Mouse (Mus musculus): Measurements from ENCODE around the gene Olfr518. TPM values are rescaled to one million over a fixed set of nuclear protein-coding genes. Genes with fewer than 3 reads are reported as not detected.

The Olfr518 gene
- not detected in 2 replicates for polyA plus RNA-seq (2016; fragmentation: Nextera tagmentation; extraction: Ambion mirVana)

DNA sequence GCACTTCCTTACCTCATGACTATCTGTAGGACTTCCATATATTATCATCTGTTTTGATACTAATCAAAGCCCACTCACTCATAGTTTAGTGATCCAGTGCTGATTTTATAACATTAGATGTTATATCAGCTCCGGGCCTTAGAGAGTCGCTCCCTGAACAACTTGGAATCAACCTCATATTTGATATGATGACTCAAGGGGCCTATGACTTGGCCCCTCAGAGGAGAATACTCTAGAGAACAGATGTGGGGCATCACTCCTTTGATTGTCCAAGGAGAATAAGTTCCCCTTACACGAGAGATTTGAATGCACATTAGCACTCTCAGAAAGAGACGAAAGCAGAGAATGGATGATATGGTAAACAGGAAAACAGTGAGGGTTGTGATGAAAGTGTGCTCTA is at the start of gene Olfr518:
Gene Olfr518, minus strand, starts transcription at position 101 of the 400 bp plus-strand sequence.
- no peak for ATAC-seq (ENCODE audit: insufficient number of reproducible peaks, low FRiP score)
- H3K4me3 ChIP-seq = no peak within 1 kb of the TSS
- no peaks in the 10 kb centered on the region for H3K27me3 ChIP-seq (replicated peaks)
- H3K9me3 ChIP-seq (replicated peaks) = no peaks in the 10 kb centered on the region
- no peaks in the 10 kb centered on the region for H3K36me3 ChIP-seq
- H3K4me1 ChIP-seq (replicated peaks) = no peaks in the 10 kb centered on the region
- no peak within 1 kb of the TSS for H3K9ac ChIP-seq
- no peak within 1 kb of the TSS for H3K4me2 ChIP-seq
- H3K27ac ChIP-seq (ENCODE audit: poor library complexity, severe bottlenecking) = no peak within 1 kb of the TSS
- 71% methylated on average over 4 of the region's 4 CpGs for WGBS

- Histone ChIP-seq H3K4me1 (replicated peaks) (peaks cover 12% of the 10 kb centered on the region), H3K9ac (peak within 1 kb of the TSS; percentile 98), H3K4me2 (peak within 1 kb of the TSS; percentile 94), H3K4me3 (peak within 1 kb of the TSS; percentile 96), H3K36me3 (peaks cover 29% of the 10 kb centered on the region), H3K27ac (ENCODE audit: poor library complexity, severe bottlenecking) (peak within 1 kb of the TSS; percentile 71; the same call in 1 of the 2 replicates), H3K9me3 (replicated peaks) (no peaks in the 10 kb centered on the region), H3K27me3 (replicated peaks) (no peaks in the 10 kb centered on the region)
- peak; percentile 98 for ATAC-seq (ENCODE audit: insufficient number of reproducible peaks, low FRiP score)
- 2% methylated on average over 50 of the region's 50 CpGs for WGBS
Observed at GRCm38 (mm10) chr7:108933794-108934731, 49.3 kb upstream of the Olfr518 start, which contains the start of gene Eif3f. Gene Eif3f, plus strand, starts transcription at chr7:108934417.

DNA sequence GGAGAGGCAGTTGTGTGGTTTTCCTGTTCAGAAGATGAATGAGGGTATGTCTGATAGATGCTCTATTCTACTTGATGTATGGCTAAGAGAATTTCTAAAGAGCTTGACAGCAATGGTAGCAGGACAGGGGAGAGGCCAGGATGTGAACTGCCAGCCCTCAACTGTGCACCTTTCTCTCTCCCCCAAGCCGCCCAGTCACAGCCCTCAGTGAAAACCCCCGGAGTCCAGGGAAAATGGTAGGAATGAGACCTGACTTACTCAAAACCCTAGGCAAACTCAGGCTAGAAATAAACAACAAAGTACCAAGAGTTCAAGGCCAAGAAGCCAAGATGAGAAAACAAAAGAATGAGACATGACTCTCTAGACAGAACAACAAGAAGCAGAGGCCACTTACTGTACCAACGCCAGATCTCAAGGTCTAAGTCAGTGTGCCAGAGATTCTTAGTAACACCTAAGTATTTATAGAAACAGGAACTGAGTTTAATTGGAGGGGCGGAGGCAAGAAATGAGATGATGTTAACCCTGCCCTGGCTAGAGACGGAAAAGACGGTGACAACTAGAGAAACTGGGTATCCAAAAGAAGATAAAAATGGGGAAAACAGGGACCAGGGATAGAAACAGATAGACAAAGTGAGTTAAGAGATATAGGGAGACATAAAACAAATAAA is 45.1 kb upstream of the Olfr518 start, which contains the start of gene Nlrp10:
Gene Nlrp10, minus strand, starts transcription at position 453 of the 668 bp plus-strand sequence.
- H3K4me3 ChIP-seq = peak within 1 kb of the TSS; percentile 28

GRCm38 (mm10) chr7:108928280-108929188 is 43.7 kb upstream of the Olfr518 start:
- no peak for ATAC-seq (ENCODE audit: insufficient number of reproducible peaks, low FRiP score)
- H3K9ac ChIP-seq = no peak overlapping the region
- H3K4me2 ChIP-seq = peak overlapping the region; percentile 24; the same call in 1 of the 2 replicates
- H3K9me3 ChIP-seq (replicated peaks) = no peaks in the 10 kb centered on the region
- 63% methylated on average over 11 of the region's 11 CpGs for WGBS
- no peak overlapping the region for H3K27ac ChIP-seq (ENCODE audit: poor library complexity, severe bottlenecking)
- H3K4me1 ChIP-seq (replicated peaks) = no peaks in the 10 kb centered on the region
- H3K36me3 ChIP-seq = no peaks in the 10 kb centered on the region
- 0 out of 2 replicates have a peak, but pooled peaks cover 2% of the 10 kb centered on the region for H3K27me3 ChIP-seq (replicated peaks)
- H3K4me3 ChIP-seq = no peak overlapping the region

More for the DNA sequence above, 45.1 kb upstream of the Olfr518 start, which contains the start of gene Nlrp10:
- Histone ChIP-seq H3K27me3 (replicated peaks) (0 out of 2 replicates have a peak, but pooled peaks cover 2% of the 10 kb centered on the region), H3K36me3 (no peaks in the 10 kb centered on the region), H3K27ac (ENCODE audit: poor library complexity, severe bottlenecking) (peak within 1 kb of the TSS; percentile 39; the same call in 1 of the 2 replicates), H3K9ac (no peak within 1 kb of the TSS), H3K4me1 (replicated peaks) (peaks cover under 1% of the 10 kb centered on the region; the same call in 1 of the 2 replicates), H3K4me2 (peak within 1 kb of the TSS; percentile 52), H3K9me3 (replicated peaks) (no peaks in the 10 kb centered on the region)
- no peak for ATAC-seq (ENCODE audit: insufficient number of reproducible peaks, low FRiP score)
- 46% methylated on average over 6 of the region's 6 CpGs for WGBS

- Histone ChIP-seq H3K4me1 (replicated peaks) (no peaks in the 10 kb centered on the region), H3K4me2 (no peak overlapping the region), H3K9me3 (replicated peaks) (no peaks in the 10 kb centered on the region), H3K27ac (ENCODE audit: poor library complexity, severe bottlenecking) (no peak overlapping the region), H3K9ac (no peak overlapping the region), H3K4me3 (no peak overlapping the region), H3K27me3 (replicated peaks) (0 out of 2 replicates have a peak, but pooled peaks cover 2% of the 10 kb centered on the region), H3K36me3 (no peaks in the 10 kb centered on the region)
- 59% methylated on average over 4 of the region's 4 CpGs for WGBS
- ATAC-seq (ENCODE audit: insufficient number of reproducible peaks, low FRiP score) = no peak
Observed at GRCm38 (mm10) chr7:108927043-108927442, 42.2 kb upstream of the Olfr518 start.

- no peak for ATAC-seq (ENCODE audit: insufficient number of reproducible peaks, low FRiP score)
- Histone ChIP-seq H3K36me3 (no peaks in the 10 kb centered on the region), H3K9ac (no peak overlapping the region), H3K9me3 (replicated peaks) (no peaks in the 10 kb centered on the region), H3K4me3 (no peak overlapping the region), H3K27ac (ENCODE audit: poor library complexity, severe bottlenecking) (no peak overlapping the region), H3K4me2 (no peak overlapping the region), H3K4me1 (replicated peaks) (no peaks in the 10 kb centered on the region), H3K27me3 (replicated peaks) (no peaks in the 10 kb centered on the region)
- 71% methylated on average over 2 of the region's 2 CpGs for WGBS
Observed at GRCm38 (mm10) chr7:108903969-108904368, 19.2 kb upstream of the Olfr518 start.

GRCm38 (mm10) chr7:108894320-108894719 is 9.5 kb upstream of the Olfr518 start, which contains the start of gene Olfr519:
Gene Olfr519, minus strand, starts transcription at chr7:108894420.
- no peak within 1 kb of the TSS for H3K27ac ChIP-seq (ENCODE audit: poor library complexity, severe bottlenecking)
- no peak within 1 kb of the TSS for H3K4me2 ChIP-seq
- H3K27me3 ChIP-seq (replicated peaks) = no peaks in the 10 kb centered on the region
- no peaks in the 10 kb centered on the region for H3K9me3 ChIP-seq (replicated peaks)
- H3K4me1 ChIP-seq (replicated peaks) = no peaks in the 10 kb centered on the region
- H3K36me3 ChIP-seq = no peaks in the 10 kb centered on the region
- no peak within 1 kb of the TSS for H3K4me3 ChIP-seq
- H3K9ac ChIP-seq = no peak within 1 kb of the TSS
- WGBS = 75% methylated on average over 5 of the region's 5 CpGs
- no peak for ATAC-seq (ENCODE audit: insufficient number of reproducible peaks, low FRiP score)

DNA sequence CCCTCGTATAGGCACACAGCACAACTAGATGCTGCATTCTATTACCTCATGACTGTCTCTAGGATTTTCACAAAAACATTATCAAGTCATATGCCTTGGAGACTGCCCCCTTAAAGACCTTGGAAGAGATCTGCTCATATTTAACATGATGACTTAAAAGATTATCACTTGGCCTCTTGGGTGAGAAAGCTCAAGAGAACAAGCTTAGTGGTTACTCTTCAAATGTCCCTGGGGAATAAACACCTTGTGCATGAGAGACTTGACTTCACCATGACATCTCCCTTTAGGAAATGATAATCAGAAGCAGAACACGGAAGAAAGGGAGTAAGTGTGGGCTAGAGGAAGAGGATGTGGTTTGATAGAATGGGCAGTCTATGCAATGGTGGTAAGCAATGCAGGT is 12.5 kb downstream of the Olfr518 start, which contains the start of gene Olfr517:
Gene Olfr517, minus strand, starts transcription at position 101 of the 400 bp plus-strand sequence.
- H3K9ac ChIP-seq = no peak within 1 kb of the TSS
- H3K27me3 ChIP-seq (replicated peaks) = no peaks in the 10 kb centered on the region
- H3K4me3 ChIP-seq = no peak within 1 kb of the TSS
- no peak within 1 kb of the TSS for H3K27ac ChIP-seq (ENCODE audit: poor library complexity, severe bottlenecking)
- WGBS = 63% methylated on average over 2 of the region's 2 CpGs
- H3K4me2 ChIP-seq = no peak within 1 kb of the TSS
- H3K36me3 ChIP-seq = no peaks in the 10 kb centered on the region
- H3K4me1 ChIP-seq (replicated peaks) = no peaks in the 10 kb centered on the region
- ATAC-seq (ENCODE audit: insufficient number of reproducible peaks, low FRiP score) = no peak
- no peaks in the 10 kb centered on the region for H3K9me3 ChIP-seq (replicated peaks)

GRCm38 (mm10) chr7:108850429-108850828 is 34.4 kb downstream of the Olfr518 start, which contains the start of gene Olfr516:
Gene Olfr516, minus strand, starts transcription at chr7:108850529.
- H3K4me3 ChIP-seq = no peak within 1 kb of the TSS
- no peaks in the 10 kb centered on the region for H3K36me3 ChIP-seq
- H3K27ac ChIP-seq (ENCODE audit: poor library complexity, severe bottlenecking) = no peak within 1 kb of the TSS
- no peaks in the 10 kb centered on the region for H3K27me3 ChIP-seq (replicated peaks)
- no peak for ATAC-seq (ENCODE audit: insufficient number of reproducible peaks, low FRiP score)
- WGBS = 70% methylated on average over 2 of the region's 2 CpGs
- no peaks in the 10 kb centered on the region for H3K9me3 ChIP-seq (replicated peaks)
- H3K4me1 ChIP-seq (replicated peaks) = no peaks in the 10 kb centered on the region
- no peak within 1 kb of the TSS for H3K9ac ChIP-seq
- H3K4me2 ChIP-seq = no peak within 1 kb of the TSS

All from heart, embryonic 12.5 days (tissue).